Mouse (Mus musculus) ES-E14 (cell line): ENCODE data around the gene Gbp9.
"Not testable (repeated sequence)": the region's sequence is repeated elsewhere in the genome, so short reads cannot be mapped to it uniquely, and the experiment has no call there.

Source experiments
- CHD2 ChIP-seq: IDR thresholded peaks from 2 replicates; pipeline ENCODE4 v1.6.1; 2014; ENCODE audit warnings: mild to moderate bottlenecking, low read depth, low read length, inconsistent platforms
- HCFC1 ChIP-seq: IDR thresholded peaks from 2 replicates; pipeline ENCODE4 v1.6.1; 2012; ENCODE audit warnings: low read length, inconsistent platforms, borderline replicate concordance; ENCODE audit not compliant: insufficient read depth
- MAFK ChIP-seq: IDR thresholded peaks from 2 replicates; pipeline ENCODE4 v1.6.1; 2014; ENCODE audit warnings: mild to moderate bottlenecking, low read depth, low read length, inconsistent platforms; ENCODE audit not compliant: insufficient read depth
- ZC3H11A ChIP-seq: IDR thresholded peaks from 2 replicates; pipeline ENCODE4 v1.6.1; 2012; ENCODE audit warnings: low read depth, mild to moderate bottlenecking, inconsistent platforms, low read length, borderline replicate concordance
- ZNF384 ChIP-seq: IDR thresholded peaks from 2 replicates; pipeline ENCODE4 v1.6.1; 2012; ENCODE audit warnings: low read depth, low read length, inconsistent platforms

DNA sequence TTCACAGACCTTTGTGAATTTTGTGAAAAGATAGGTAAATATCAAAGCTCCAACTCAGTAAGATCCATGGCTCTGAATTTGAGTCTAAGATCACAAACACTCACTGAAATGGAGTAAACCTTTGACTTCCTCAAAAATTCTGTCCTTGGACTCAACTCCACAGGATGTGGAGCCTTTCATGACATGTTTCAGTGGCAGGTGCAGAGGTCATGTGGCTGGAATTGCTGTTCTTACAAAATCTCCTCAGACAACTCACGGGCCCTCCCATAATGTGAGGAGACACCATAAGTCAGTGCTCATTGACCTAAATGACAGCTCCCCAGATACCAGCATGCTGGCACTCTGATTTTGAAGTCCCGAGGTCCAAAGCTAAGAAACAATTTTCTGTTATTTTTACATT is 8.7 kb upstream of the Gbp9 start:
- not testable (repeated sequence) for TF ChIP-seq ZC3H11A, MAFK, ZNF384, CHD2, HCFC1
